Mouse (Mus musculus) embryo, embryonic 11.5 days (tissue): ENCODE data around the gene Ggt1.
"Not testable (repeated sequence)": the region's sequence is repeated elsewhere in the genome, so short reads cannot be mapped to it uniquely, and the experiment has no call there.

Experiments used
- DNase-seq: peaks from one replicate; pipeline ENCODE4 v3.0.0-alpha.2; 2012; ENCODE audit warnings: low read depth, low spot score

Ggt1 gene

GRCm38 (mm10) chr10:75549886-75550285 lies 11.5 kb upstream of the Ggt1 start:
- DNase-seq: no peak

DNA sequence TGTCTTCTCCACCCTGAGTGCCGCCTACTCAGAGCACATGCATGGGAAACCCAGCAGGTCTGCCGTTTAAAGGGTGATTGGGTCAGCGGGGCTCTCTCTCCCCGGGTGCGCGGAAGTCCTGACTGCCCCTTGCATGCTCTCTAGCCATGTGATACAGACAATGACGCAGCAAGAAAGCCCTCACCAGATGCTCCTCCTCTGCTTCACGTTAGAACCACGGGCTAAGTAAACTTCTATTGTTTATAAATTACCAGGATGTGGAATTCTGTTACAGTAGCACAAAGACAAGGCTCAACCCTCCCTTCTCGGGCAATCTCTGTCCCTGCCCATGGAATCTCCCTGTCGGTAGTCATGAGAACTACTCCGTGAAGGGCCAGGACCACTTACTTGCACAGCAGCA lies 10.2 kb upstream of the Ggt1 start:
- no peak for DNase-seq

- DNase-seq: no peak
Measured at GRCm38 (mm10) chr10:75552106-75552505, 9.3 kb upstream of the Ggt1 start.

- DNase-seq: no peak
Measured at GRCm38 (mm10) chr10:75552701-75553450, 8.5 kb upstream of the Ggt1 start.

GRCm38 (mm10) chr10:75554090-75554489 lies 7.3 kb upstream of the Ggt1 start:
- no peak for DNase-seq

GRCm38 (mm10) chr10:75555557-75555956 lies 5.8 kb upstream of the Ggt1 start:
- no peak for DNase-seq

- no peak for DNase-seq
Measured at GRCm38 (mm10) chr10:75556026-75556425, 5.4 kb upstream of the Ggt1 start.

- DNase-seq: no peak
Measured at GRCm38 (mm10) chr10:75558515-75558914, 2.9 kb upstream of the Ggt1 start.

DNA sequence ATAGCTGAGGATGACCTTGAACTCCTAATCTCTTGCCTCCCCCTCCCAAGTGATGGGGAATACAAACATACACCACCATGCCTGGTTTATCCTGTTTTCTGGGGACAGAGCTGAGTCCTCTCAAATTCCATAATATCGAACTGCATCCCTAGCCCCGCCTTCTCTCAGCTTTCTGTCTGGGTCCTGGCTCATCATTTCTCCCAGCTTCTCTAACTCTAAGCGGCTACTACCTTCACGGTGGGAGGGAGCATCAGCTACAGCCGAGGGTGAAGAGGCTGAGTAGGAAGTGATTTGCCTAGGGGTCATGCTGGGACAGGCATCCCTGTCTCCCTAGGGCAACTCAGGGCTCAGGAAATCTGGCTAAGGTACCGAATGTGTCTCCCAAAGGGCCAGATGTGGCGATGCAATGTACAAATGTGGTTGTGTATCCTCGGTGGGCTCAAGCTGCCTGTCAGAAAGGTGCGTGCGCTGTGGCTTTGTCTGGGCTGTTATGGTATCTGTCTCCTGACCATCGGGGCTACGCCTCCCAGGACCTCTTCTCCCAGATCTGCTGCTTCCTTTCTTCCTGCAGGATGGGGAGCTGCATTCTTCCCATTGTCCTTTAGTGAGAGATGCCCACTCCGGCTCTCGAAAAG lies 2.2 kb upstream of the Ggt1 start:
- DNase-seq: no peak

DNA sequence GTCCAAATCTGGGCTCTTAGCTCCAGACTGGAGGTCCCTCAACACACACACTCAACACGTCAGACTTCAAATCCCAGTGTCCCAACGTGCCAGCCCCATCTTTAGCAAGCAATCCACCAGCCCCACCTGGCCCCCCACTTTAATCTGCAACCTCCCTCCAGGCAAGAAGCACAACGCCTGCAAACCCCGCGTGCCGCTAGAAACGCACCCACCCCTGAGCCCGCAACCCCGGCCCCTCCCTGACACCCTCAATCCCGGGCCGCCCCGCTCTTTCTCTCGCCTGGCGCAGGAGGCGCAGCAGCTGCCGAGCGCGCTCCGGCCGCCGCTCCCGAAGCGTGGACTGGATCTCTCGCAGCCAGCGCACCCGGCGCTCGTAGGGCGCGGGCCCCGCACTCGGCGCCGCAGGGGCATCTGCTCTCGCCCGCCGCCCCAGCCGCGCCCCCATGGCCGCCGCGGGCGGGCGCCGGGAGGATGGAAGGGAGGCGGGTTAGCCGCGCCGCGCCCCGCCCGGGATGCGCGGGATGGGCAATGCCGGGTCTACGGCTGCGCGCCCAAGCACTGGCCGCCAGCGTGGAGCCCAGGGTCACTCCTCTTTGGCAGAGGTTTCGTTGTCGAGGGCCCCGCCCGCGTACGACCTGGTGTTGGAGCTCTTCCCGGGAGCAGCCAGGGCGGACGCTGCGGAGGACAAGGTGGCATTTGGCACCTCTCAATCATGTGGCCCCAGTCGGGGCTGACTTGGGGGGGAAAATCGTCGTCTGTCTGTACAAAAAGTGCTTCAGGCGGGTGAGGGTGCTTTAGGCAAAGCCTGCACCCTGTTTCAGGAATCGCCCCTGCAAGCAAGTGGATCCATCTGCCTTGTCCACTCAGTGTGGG lies 1.5 kb upstream of the Ggt1 start, which contains the start of gene Lrrc75b:
Gene Lrrc75b (minus strand): TSS at position 655 of the 873 bp plus-strand sequence.
- DNase-seq: no peak

- DNase-seq: no peak
Measured at GRCm38 (mm10) chr10:75560549-75560899, 880 bp upstream of the Ggt1 start.

GRCm38 (mm10) chr10:75562596-75562995 lies 1.2 kb downstream of the Ggt1 start:
- no peak for DNase-seq

GRCm38 (mm10) chr10:75564687-75565265 lies 3.4 kb downstream of the Ggt1 start:
- DNase-seq: no peak

- no peak for DNase-seq
Measured at GRCm38 (mm10) chr10:75565436-75565835, 4.0 kb downstream of the Ggt1 start.

- DNase-seq: no peak
Measured at GRCm38 (mm10) chr10:75565906-75566305, 4.5 kb downstream of the Ggt1 start.

DNA sequence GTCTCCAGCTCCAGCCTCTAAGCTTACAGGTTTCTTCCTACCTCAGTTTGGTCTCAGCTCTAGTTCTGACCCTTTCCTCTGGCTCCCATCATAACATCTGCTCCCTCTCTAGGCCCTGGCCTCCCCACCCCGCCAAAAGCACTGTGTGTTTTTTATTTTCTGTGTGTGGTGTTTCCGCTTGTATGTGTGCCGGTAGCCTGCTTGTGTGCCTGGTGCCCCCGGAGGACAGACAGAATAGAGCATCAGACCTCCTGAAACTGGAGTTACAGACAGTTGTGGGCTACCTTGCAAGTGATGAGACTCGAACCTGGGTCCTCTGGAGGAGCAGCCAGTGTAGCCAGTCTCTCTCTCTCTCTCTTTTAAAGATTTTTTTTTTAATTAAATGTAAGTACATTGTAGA lies 4.9 kb downstream of the Ggt1 start:
- no peak for DNase-seq

DNA sequence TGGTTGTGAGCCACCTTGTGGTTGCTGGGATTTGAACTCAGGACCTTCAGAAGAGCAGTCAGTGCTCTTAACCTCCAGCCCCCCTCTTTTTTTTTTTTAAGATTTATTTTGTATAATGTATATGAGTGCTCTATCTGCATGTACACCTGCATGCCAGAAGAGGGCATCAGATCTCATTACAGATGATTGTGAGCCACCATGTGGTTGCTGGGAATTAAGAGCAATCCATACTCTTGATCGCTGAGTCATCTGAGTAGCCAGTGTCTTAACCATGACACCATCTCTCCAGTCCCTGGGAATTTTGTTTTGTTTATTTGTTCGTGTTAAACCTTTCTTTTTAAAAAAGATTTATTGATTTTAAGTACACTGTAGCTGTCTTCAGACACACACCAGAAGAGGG lies 5.4 kb downstream of the Ggt1 start:
- not testable (repeated sequence) for DNase-seq

DNA sequence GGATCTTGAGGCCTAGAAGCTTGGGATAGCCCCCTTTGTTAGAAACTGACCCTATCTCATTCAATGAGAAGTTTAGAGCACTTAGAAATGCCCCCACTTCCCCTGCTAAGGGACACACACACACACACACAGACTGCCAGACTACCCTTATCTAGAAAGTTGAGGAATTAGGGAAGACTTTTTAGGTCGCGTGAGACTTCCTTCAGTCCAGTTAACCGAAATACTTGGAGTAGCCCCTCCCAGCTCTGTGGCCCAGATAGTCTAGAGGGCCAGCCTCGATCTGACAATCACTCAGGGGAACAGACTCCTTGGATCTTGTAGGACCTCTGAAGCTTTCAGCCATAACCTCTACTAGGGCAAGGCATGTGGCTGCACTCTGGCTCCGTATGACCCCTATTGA lies 6.6 kb downstream of the Ggt1 start:
- DNase-seq: no peak

DNA sequence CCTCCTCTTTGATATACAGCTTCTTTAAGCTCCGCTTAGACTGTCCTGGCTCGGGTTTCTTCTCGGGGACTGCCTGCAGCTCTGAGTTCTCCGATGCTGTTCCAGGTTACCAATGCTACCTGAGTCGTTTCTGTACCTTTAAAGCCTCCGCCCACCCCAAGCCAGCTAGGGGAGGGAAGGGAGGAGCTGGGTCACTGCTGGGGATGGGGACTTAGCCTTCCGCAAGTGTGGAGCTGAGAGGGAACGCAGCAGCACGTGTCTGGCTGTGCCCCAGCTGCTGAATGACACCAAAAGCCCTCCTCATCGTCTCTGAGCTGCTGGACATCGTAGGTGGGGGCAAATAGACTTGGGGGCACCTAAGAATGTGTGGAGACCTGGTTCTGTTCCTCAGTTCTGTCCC lies 7.0 kb downstream of the Ggt1 start:
- no peak for DNase-seq

DNA sequence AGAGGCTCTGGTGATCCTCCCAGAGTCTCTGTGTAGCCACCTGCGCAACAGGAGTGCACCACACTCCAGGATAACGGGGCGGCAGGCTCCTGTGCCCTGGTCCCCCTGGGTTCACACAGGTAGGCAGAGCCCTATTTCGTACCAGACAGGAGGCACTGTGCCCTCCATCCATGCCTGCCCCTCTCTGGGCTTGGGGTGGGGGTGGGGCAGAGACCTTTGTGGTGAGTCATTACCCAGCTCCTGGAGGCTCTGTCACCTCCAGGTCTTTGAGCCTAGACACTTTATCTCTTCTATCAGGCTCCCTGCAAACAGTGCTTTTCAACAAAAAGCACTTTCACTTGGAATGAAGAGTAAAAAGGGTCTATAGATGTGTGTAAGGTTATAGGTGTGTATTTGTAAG lies 7.4 kb downstream of the Ggt1 start:
- DNase-seq: no peak

- DNase-seq: no peak
Measured at GRCm38 (mm10) chr10:75570981-75571657, 9.7 kb downstream of the Ggt1 start.

GRCm38 (mm10) chr10:75571937-75572336 lies 10.5 kb downstream of the Ggt1 start:
- DNase-seq: no peak
